Mouse (Mus musculus) monocyte, adult 5-6 weeks (primary cell): ENCODE results near the gene Neurl4. TPM values are rescaled to one million over a fixed set of nuclear protein-coding genes. Genes with fewer than 3 reads are reported as not detected.
A peak's percentile ranks its signal among the peaks of the same experiment; 100 is the strongest.
"Not testable (repeated sequence)": the region's sequence is repeated elsewhere in the genome, so short reads cannot be mapped to it uniquely, and the experiment has no call there.

Source experiments
- ATAC-seq: fragments of 153-309, 156-312 bp; replicated peaks from 2 replicates; pipeline ENCODE4 v1.8.0; 2017; ENCODE audit warnings: mild to moderate bottlenecking; ENCODE audit not compliant: low TSS enrichment, insufficient number of reproducible peaks, severe bottlenecking, poor library complexity, low FRiP score
- total RNA-seq: library from RNA; stranded (forward); fragments of 200-1000, 200-491, 200-594 nt; gene quantifications from 3 replicates; pipeline ENCODE4 v1.2.3, GENCODE M21; 2017

The Neurl4 gene
- total RNA-seq, 1 experiment from 2014 or later = 16.1 TPM

DNA sequence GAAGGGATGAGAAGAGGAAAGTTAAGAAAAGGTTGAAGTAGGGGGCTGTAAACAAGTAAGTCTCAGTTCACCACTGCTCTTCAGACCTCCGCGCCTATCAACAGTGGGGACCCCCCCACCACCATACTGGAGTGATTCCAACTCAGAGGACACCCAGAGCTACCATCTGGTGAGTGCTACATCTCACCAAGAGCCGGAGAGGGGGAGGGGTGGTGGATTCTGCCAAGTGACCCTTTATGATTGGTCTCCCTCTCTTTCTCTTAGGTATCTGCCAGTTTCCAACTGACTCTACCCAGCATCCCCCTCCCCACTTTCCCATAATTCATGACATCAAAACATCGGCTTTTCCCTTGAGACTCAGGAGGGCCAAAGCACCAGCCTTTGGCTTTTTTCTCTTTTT is 40.1 kb downstream of the Neurl4 start:
- no peak for ATAC-seq

DNA sequence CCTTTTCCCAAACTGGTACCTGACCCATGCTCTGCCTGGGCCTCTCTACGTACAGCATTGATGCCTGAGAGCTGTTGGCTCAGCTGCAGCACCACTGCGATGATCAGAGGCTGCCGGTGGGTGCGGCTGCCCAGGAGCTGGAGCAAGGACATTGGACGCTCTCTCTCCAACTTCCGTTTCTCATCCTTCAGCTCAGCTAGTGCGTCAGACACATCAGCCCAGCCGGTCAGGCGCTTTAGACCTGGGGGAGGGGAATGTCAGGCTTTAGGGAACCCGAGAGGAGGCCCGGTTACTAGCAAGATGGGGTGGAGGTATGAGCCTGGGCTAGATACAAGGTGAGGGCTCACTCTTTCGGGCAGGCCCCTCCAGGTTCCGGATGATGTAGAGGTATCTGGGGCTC is 44.3 kb downstream of the Neurl4 start:
- no peak for ATAC-seq

DNA sequence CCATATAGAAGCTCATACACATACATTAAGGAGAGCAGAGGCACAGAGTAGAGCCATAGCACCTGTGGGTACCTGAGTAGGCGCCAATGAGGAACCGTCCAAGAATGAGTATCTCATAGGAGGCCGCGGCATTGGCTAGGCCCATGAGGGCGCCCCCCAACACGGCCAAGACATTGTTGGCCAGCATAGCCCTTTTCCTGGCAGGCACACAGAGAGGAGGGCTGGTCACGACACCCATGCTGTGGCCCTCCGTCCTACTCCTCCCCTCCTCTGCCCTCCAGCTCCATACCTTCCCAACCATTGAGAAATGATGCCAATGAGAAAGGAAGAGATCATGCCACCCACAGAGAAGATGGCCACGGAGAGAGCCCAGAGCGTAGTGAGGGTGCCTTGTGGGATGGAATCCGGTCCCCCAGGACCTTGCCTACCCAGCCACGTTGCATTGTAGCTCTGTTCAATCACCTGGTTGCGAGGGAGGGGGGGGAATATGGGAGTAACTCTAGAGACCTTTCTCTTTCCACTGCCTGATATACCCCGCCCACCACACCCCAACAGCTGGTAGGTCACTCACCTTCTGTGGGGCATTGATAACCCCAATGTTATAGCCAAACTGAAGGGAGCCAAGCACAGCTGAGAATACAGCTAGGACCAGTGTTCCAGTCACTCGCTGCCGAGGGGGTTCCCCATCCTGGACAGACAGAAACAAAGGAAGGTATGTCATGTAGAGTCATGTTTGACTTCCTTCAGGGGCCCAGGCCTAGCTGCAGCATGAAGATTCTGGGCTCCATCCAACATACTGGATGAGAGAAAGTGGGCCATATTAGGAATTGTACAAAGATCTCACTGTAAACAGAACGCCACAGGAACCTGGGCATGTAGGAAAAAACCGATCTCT is 45.4 kb downstream of the Neurl4 start:
- no peak for ATAC-seq

DNA sequence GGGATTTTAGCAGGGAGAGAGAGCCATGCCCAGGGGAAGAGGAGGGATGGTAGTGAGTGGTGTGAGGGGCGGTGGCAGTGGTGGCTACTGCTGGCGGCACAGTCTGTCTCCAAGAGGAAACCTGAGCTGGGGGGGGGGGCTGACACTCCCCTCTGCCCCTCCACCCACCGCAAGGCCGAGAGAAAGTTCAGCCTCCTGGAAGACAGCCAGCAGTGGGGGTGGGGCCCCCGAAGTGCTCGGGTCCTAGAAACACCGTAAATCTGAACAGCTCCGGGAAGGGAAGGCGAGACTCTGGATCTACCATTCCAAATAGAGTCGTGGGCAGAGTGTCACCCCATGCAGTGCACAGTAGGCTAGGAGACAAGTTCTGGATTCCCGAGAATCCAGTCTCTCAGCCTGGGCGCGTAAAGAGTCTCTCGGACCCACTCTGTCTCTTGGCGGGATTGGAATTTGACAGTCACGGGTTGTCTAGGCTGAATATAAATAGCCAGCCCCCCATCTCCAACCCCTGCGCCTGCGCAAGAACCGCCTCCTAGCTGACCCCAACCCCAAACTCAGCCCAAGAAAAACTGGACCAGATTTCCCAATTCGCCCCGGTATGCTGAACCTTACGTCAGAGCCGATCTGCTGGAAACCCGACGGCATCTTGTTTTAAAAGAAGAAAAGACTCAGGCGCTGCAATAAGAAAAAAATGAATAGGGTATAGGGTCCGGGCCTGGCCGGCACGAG is 46.6 kb downstream of the Neurl4 start:
- ATAC-seq = no peak

DNA sequence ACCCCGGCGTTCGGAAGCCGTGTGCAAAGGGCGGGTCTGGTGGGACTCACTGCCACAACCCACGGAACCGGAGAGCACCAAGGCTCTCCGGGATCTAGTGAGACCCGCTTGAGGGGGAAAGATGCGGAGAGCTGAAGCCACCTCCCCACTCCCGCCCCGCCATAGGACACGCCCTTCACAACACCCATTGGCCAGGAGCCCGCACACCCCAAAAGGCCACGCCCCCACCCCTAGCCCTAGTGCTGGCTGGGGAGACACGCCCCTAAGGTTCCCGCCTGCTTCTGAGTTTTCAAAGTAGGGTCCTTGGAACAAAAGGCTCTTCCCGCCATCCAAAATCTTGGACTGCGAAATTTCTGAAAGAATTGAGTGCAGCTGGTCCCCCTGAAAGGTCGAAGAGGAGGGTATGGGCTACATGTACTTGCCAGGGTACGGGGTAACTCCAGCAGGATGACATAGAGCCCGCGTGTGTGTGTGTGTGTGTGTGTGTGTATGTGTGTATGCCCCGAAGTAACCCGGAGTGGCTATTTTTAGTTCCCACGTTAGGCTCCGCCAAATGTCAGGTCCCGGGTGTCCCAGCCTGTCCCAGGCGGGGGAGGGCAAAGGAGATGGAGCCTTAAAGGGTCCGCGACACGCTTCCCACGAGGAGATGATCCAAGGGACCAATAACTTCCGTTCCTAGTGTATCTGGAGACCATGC is 47.3 kb downstream of the Neurl4 start, which contains the start of gene Slc2a4:
TSS of gene Slc2a4 (minus strand) at position 123 of the 697 bp plus-strand sequence.
- peak; percentile 71 for ATAC-seq

DNA sequence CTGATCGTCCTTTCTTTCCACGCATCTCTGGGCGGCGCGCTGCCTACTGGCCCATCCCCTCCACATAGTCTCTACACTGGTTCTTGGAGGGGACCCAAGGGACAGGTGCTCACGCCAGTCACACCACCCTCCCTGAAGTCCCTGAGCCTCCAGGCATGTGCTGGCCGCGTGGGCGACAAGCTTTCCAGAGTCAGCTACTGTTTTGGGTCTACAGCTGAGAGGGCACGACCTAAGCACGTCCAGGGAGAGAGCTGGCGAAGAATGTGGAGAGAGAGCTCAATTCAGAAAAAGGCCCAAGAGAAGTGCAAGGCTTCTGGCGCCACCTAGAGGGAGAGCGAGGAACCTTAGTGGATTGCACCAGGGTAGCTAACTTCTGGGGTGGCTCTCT is 47.9 kb downstream of the Neurl4 start:
- peak; percentile 80 for ATAC-seq

DNA sequence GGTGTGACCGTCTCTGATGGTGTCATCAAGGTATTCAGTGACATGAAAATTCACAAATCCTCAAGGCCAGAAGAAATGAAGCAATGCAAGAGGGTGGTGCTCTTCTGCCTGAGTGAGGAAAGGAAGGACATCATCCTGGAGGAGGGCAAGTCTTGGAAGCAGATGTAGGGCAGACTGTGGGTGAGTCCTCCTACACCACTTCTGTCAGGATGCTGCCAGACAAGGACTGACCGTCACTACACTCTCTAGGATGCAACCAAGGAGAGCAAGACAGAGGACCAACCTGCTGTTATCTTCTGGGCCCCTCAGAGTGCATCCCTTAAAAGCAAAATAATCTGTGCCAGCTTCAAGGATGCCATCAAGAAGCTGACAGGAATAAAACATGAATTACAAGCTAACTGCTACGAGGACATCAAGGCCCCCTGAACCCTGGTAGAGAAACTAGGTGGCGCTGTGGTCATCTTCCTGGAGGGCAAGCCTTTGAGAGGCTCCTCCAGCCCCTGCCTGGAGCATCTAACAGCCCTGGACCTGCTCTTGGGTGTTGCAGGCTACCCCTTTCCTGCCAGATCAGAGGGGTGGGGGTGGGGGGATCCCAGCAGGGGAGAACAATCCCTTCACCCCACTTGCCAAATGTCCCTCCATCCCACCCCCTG is 50.1 kb downstream of the Neurl4 start:
- no peak for ATAC-seq

DNA sequence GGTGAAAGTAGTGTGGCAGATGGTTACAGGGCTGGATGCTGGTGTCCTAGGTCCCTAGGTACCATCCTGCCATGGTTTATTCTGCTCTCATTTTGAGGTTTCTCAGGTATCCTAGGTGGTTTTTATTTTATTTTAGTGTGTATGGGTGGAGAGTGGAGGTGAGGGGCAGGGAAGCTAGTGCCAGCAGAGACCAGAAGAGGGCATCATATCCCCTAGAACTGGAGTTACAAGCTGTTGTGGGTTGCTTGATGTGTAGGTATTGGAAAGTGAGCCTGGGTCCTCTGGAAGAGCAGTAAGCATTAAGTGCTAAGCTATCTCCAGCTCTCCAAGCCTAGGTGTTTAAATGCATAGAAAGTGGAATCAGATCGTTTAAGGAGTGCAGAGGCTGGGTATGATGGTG is 51.4 kb downstream of the Neurl4 start:
- ATAC-seq = no peak

DNA sequence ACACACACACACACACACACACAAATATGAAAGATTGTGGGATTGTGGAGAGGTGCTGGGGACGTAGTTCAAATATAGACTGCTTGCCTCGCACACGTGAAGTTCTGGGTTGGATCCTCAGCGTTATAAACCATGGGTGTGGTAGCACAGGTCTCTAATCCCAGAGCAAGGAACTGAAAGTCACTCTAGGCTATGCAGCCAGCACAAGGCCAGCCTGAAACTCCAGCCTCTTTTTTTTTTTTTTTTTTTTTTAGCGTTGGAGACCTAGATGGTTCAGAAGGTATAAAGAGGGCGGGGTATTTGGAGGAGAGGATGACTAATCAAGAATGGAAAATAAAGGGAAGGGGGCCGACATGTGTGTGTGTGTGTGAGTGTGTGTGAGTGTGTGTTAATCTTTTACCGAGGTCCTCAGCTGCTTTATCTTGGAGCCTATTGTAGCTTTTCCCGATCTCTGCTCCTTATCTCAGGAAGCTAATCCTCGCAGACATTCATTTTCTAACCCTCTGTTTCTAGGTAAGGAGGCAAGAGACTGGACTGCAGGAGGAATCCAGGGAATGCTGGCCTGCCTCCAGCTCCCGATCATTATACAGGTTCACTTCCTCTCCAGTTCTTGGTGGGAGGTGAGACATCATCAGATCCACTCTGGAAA is 52.5 kb downstream of the Neurl4 start:
- no peak for ATAC-seq

DNA sequence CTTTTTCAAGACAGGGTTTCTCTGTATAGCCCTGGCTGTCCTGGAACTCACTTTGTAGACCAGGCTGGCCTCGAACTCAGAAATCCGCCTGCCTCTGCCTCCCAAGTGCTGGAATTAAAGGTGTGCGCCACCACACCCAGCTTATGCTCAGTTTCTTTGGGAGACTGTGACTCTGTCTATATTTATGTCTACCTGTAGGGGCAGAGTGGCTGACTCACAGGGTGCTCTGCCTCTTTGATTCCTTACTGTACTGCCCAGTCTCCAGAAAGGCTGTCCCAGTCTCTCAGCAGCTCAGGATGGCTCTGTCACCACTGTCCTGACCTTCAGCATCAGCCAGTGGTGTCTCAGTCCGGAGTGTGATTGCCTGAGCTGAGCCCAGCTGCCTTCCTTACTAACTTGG is 54.7 kb downstream of the Neurl4 start:
- ATAC-seq = not testable (repeated sequence)

DNA sequence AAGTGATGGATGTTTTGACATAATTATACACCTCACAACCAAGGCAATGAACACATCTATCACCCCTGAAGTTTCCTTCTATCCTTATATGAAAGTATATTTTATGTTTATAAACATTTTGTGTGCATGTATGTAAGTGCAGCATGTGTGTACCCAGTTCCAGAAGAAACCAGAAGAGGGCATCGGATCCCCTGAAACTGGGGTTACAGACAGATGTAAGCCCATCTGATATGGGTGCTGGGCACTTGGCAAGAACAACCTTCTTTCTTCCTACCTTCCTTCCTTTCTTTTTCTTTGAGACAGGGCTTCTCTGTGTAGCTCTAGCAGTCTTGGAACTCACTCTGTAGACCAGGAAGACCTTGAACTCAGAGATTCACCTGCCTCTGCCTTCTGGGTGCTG is 55.3 kb downstream of the Neurl4 start:
- no peak for ATAC-seq

DNA sequence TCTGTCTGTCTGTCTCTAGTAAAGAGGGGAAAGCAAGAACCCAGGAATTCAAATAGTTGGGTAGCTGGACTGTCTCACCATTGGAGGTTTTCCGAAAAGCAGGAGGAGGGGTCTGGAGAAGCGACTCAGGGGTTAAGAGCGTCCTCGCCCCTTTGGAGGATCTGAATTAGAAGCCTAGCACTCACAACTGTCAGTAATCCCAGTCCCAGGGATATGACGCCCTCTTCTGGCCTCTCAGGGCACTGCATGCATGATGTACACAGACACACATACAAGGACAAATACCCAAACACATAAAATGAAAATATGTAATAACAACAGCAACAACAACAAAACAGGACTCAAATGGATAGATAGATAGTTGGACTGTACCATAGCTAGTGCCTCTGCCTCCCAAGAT is 59.7 kb downstream of the Neurl4 start:
- no peak for ATAC-seq

DNA sequence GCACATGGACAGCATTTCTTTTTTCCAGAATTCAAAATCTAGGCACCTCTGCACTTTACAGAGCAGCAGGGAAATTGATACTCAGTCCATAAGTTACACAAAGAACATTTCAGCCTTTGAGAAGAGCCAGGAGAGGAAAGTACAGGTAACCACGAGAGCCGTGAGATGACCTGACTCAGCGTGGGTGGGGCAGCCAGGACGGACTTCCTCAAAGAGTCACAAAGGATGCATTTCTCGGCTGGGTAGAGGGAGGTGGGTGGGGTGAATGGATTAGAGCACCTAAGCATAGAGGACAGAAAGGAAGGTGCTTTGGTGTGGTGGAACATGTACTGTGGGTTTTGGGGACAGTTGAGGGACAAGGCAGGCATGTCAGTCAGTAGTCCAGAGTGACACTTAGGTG is 61.0 kb downstream of the Neurl4 start:
- 0 out of 2 replicates have a peak, but pooled peaks have one; percentile 14 for ATAC-seq

Other genes starting within 250 kb of the Neurl4 start
- gene Sox15, start 245.8 kb upstream of the Neurl4 start, total RNA-seq = 4.1 to 8.2 TPM in 2 of 3 replicates, not detected in the other
- 32.9 to 56.3 TPM (median 49.2 TPM) in 3 replicates for gene Mpdu1, start 238.4 kb upstream of the Neurl4 start, total RNA-seq
- gene Cd68, start 234.9 kb upstream of the Neurl4 start, total RNA-seq = 203 to 221 TPM (median 207 TPM) in 3 replicates
- gene Eif4a1, start 228.6 kb upstream of the Neurl4 start, total RNA-seq = 597 to 694 TPM (median 633 TPM) in 3 replicates
- 67.5 to 144 TPM (median 118 TPM) in 3 replicates for gene Senp3, start 219.0 kb upstream of the Neurl4 start, total RNA-seq
- gene Tnfsf13, start 215.3 kb upstream of the Neurl4 start, total RNA-seq = 40.3 to 90.5 TPM (median 78.8 TPM) in 3 replicates
- 2.5 to 23.1 TPM (median 10.7 TPM) in 3 replicates for gene Tnfsf12, start 205.2 kb upstream of the Neurl4 start, total RNA-seq
- gene Tnfsfm13, start 205.0 kb upstream of the Neurl4 start, total RNA-seq = 23.9 to 50.5 TPM (median 24.3 TPM) in 3 replicates
- gene Polr2a, start 142.4 kb upstream of the Neurl4 start, total RNA-seq = 21.5 to 120 TPM (median 48.7 TPM) in 3 replicates
- gene Slc35g3, start 139.1 kb upstream of the Neurl4 start, total RNA-seq = not detected in 3 replicates
- 6.6 to 23.7 TPM (median 7.7 TPM) in 3 replicates for gene Zbtb4, start 135.2 kb upstream of the Neurl4 start, total RNA-seq
- gene Chrnb1, start 105.1 kb upstream of the Neurl4 start, total RNA-seq = 2.3 to 5.8 TPM (median 2.7 TPM) in 3 replicates
- 0.64 TPM in 1 of 3 replicates, not detected in the others for gene Fgf11, start 99.2 kb upstream of the Neurl4 start, total RNA-seq
- not detected in 3 replicates for gene Tmem102, start 95.4 kb upstream of the Neurl4 start, total RNA-seq
- gene Gm39566, start 85.8 kb upstream of the Neurl4 start, total RNA-seq = not detected in 3 replicates
- 0.29 TPM in 1 of 3 replicates, not detected in the others for gene Spem2, start 82.6 kb upstream of the Neurl4 start, total RNA-seq
- not detected in 3 replicates for gene Spem1, start 78.9 kb upstream of the Neurl4 start, total RNA-seq
- 0.10 to 0.29 TPM (median 0.11 TPM) in 3 replicates for gene Nlgn2, start 63.3 kb upstream of the Neurl4 start, total RNA-seq
- gene Tmem256, start 62.6 kb upstream of the Neurl4 start, total RNA-seq = 35.3 to 85.7 TPM (median 75.7 TPM) in 3 replicates
- gene Plscr3, start 54.7 kb upstream of the Neurl4 start, total RNA-seq = 0.53 to 3.8 TPM (median 2.8 TPM) in 3 replicates
- not detected in 3 replicates for gene Tnk1, start 42.3 kb upstream of the Neurl4 start, total RNA-seq
- not detected in 3 replicates for gene Tmem95, start 23.1 kb upstream of the Neurl4 start, total RNA-seq
- gene Kctd11, start 19.7 kb upstream of the Neurl4 start, total RNA-seq = 1.6 to 9.9 TPM (median 2.5 TPM) in 3 replicates
- 83.6 to 201 TPM (median 84.0 TPM) in 3 replicates for gene Acap1, start 5.5 kb upstream of the Neurl4 start, total RNA-seq
- 0.87 TPM in 1 of 3 replicates, not detected in the others for gene 2810408A11Rik, start 85 bp upstream of the Neurl4 start, total RNA-seq
- 85.4 to 110 TPM (median 101 TPM) in 3 replicates for gene Gps2, start 12.8 kb downstream of the Neurl4 start, total RNA-seq
- gene Eif5a, start 20.9 kb downstream of the Neurl4 start, total RNA-seq = 255 to 299 TPM (median 276 TPM) in 3 replicates
- gene Ybx2, start 34.7 kb downstream of the Neurl4 start, total RNA-seq = not detected in 3 replicates
- gene Slc2a4, start 47.1 kb downstream of the Neurl4 start, total RNA-seq = not detected in 3 replicates
- not detected in 3 replicates for gene Cldn7, start 63.7 kb downstream of the Neurl4 start, total RNA-seq
- gene Ctdnep1, start 80.1 kb downstream of the Neurl4 start, total RNA-seq = 19.4 to 30.8 TPM (median 23.6 TPM) in 3 replicates
- 29.0 to 43.7 TPM (median 33.9 TPM) in 3 replicates for gene Elp5, start 81.4 kb downstream of the Neurl4 start, total RNA-seq
- 244 to 340 TPM (median 296 TPM) in 3 replicates for gene Gabarap, start 90.1 kb downstream of the Neurl4 start, total RNA-seq
- 48.7 to 74.0 TPM (median 57.5 TPM) in 3 replicates for gene Phf23, start 94.7 kb downstream of the Neurl4 start, total RNA-seq
- 18.6 to 27.1 TPM (median 19.1 TPM) in 3 replicates for gene Dvl2, start 99.5 kb downstream of the Neurl4 start, total RNA-seq
- 46.9 to 64.6 TPM (median 55.3 TPM) in 3 replicates for gene Acadvl, start 114.3 kb downstream of the Neurl4 start, total RNA-seq
- 3.5 to 20.2 TPM (median 6.5 TPM) in 3 replicates for gene Dlg4, start 115.9 kb downstream of the Neurl4 start, total RNA-seq
- gene Asgr1, start 153.0 kb downstream of the Neurl4 start, total RNA-seq = not detected in 3 replicates
- gene Asgr2, start 191.6 kb downstream of the Neurl4 start, total RNA-seq = 2.8 TPM in 1 of 3 replicates, not detected in the others
- 0.38 to 0.39 TPM in 2 of 3 replicates, not detected in the other for gene Mgl2, start 229.3 kb downstream of the Neurl4 start, total RNA-seq